In genomic region chr14:33377211-33377610, GRCm38 (mm10) we compare ENCODE assay signal across 12 mouse cellular contexts.
"Had no signal": no experiment of that assay in that cellular context is flagged by ENCODE, and none has a peak within 500 bp of the region (broad histone marks: within the 10 kb centered on the region; RNA-seq: fewer than 3 reads in every experiment).

No protein-coding gene starts in this region.

- DNase-seq: left cerebral cortex, postnatal 4 days; liver, embryonic 13.5 days; liver, postnatal 0 days; lung, postnatal 14 days; right cerebral cortex, postnatal 4 days; thymus, postnatal 36 days had no signal

- H3K27me3 ChIP-seq: intestine, embryonic 15.5 days; liver, embryonic 13.5 days; lung, embryonic 15.5 days; midbrain, embryonic 13.5 days; neural tube, embryonic 15.5 days; stomach, embryonic 15.5 days had no signal

- H3K4me1 ChIP-seq: intestine, embryonic 15.5 days; lung, embryonic 15.5 days; midbrain, embryonic 13.5 days; neural tube, embryonic 15.5 days had no signal

- H3K36me3 ChIP-seq: intestine, embryonic 15.5 days had no signal

- H3K27ac ChIP-seq: intestine, embryonic 15.5 days; liver, embryonic 13.5 days; lung, embryonic 15.5 days; macrophage; midbrain, embryonic 13.5 days; neural tube, embryonic 15.5 days; stomach, embryonic 15.5 days had no signal

- H3K4me3 ChIP-seq: intestine, embryonic 15.5 days; liver, embryonic 13.5 days; lung, embryonic 15.5 days; midbrain, embryonic 13.5 days; neural tube, embryonic 15.5 days; stomach, embryonic 15.5 days had no signal
